Mouse (Mus musculus) embryonic fibroblast, embryonic 13.5 days (primary cell): ENCODE measurements around the gene Cnpy4.

ENCODE experiments used
- CTCF ChIP-seq: IDR thresholded peaks from 2 replicates; pipeline ENCODE4 v1.5.1; 2011; ENCODE audit warnings: mild to moderate bottlenecking, control low read depth, low read length, moderate library complexity, borderline replicate concordance; ENCODE audit not compliant: insufficient read depth
- POLR2A ChIP-seq: IDR thresholded peaks from 2 replicates; pipeline ENCODE4 v1.6.1; 2011; ENCODE audit warnings: low read depth, mild to moderate bottlenecking, control low read depth, low read length, moderate library complexity

- TF ChIP-seq CTCF (no peak), POLR2A (no peak)
Observed at GRCm38 (mm10) chr5:138226491-138226890, 39.2 kb downstream of the Cnpy4 start.
